Mouse (Mus musculus): ENCODE results near the gene Tent5d.

Tent5d gene

GRCm38 (mm10) chrX:107792290-107792689 is at the start of gene Tent5d:
Tent5d (plus strand) TSS chrX:107792590.
- no peak for DNase-seq (ENCODE audit: low spot score)

DNA sequence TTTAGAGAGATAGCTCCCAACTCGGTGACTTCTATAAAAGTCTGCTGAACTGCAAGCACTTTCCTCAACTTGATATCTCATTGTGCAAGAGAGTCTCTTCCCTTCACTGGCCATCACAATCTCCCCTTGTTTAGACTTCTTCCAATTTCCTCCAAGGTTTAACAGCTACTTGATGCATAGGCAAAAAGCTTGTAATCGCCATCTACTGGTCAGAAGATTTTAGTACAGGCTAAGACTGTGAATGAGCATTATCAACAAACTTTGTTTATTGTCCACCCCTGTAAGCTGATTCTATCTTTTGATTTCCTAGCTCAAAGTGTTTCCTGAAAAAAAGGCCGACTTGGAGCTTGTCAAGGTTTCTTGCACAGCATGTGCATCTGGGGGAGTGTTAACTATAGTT is 24.5 kb upstream of the Tent5d start:
- no peak for DNase-seq (ENCODE audit: low spot score)

DNA sequence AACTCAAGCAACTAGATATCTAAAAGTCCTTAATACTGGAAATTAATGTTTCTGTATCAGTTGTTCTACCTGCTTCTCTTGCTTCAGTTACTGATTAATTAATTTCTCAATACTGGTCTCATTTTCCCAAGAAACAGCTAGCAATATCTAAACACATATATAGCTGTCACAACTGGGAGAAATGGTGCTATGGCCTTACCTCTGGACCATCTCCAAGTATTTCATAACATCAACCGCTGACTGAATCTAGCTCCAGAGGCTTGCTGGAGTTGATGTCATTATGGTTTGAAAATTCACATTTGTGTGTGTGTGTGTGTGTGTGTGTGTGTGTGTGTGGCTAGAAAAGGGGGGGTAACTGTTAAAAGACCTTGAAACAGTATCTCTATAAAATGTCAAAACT is 2.3 kb upstream of the Tent5d start:
- DNase-seq (ENCODE audit: low spot score) = no peak

GRCm38 (mm10) chrX:107790750-107791493 is 1.5 kb upstream of the Tent5d start:
- DNase-seq (ENCODE audit: low spot score) = no peak

DNA sequence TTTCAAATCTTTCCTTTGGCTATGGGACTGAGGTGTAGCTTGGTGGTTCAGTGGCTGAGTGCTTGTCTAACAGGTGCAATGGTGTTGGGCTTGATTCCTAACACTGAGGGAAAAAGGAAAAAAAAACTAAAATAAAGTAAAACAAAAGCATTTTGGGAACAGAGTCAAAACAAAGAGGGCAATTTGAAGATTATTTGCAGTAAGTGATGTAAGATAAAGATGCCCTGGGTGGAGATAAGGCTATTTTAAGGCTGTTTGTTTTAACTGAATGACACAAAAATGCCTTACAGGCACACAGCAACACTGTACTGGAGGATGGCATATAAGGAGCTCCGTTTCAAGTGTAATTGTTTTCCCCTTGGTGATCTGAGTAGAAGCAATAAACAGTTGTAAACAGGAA is 3.4 kb downstream of the Tent5d start:
- DNase-seq (ENCODE audit: low spot score) = no peak

DNA sequence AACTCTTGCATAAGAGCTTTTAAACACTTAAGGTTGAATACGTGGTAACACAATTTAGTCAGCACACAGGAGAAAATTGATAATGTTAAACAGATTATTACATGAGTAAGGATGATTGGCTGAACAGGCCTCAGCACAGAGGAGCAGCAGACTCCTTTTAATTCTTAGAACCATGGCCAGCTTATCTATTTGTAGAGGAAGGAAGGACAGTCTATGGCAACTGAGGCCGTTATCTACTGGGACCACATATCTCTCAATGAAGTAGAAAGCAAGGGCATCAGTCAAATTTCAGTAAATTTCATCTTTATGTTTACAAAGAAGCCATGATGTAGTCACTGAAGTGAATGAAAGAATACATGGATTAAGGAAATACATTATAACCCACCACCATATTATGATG is 4.5 kb downstream of the Tent5d start:
- DNase-seq (ENCODE audit: low spot score) = no peak

DNA sequence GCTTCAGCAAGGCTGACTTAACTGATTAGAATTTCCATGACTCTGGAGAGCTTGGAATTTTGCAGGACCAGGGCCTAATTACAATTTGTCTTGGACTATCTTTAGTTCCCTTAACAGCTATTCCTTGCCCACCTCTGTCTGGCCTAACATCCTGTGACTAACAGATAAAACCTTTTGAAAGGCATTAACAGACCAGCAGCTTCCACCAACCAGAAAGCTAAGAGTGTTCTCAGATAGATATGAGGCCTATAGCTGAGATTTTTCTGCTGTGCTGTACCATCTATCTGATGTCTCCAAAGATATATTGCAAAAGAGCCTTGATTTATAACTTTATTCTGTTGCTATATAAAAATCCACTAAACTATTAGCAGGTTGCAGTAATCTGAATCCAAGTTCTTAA is 19.7 kb downstream of the Tent5d start:
- no peak for DNase-seq (ENCODE audit: low spot score)

DNA sequence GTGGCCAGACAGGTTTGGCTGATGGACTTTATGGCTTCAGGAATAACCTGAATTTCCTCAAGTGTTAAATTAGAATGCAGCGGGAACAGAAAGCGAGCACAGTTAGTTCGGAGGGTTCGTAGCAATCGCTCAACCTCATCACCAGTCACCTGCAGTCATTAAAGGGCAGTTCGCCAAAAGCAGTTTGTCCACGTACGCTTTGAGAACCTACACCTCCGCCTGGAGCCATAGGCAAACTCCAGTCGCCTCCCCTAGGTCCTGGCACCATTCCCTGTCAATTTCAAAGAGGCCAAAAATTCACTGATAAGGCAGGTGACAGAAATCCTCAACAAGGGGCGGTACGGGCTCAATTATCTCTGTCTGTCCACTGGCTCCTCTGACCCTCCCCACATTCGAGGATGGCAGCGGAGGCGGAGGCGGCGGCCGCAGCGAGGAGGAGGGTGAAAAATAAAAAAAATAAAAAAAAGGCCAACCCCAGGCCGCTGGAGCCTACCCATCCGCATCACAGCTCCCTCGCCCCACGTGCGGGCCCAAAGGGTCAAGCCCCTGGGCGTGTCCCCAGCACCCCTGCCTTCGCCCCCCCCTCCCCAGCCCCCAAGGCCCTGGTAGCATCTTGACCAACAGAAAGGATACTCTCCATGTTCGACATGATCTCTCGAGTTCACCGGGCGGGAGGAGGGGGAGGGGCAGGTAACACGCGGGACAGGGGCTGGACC is 23.3 kb downstream of the Tent5d start:
- peak; percentile 5 for DNase-seq (ENCODE audit: low spot score)

DNA sequence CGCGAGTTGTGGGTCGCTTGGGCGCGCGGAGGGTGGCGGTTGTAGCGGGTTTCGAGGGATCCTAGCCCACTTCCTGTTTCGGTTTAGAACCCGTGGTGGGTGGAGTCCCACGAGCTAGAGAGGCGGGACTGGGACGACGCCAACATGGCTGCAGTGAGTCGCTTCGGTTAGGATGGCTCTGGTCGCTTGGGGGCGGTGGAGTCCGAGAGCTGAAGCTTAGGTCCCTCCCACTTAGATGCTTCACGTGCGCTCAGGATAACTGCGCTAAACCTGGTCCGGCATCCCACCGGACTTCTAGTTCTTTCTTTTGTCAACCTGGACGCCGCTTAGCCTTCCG is 23.8 kb downstream of the Tent5d start, which contains the start of gene 2610002M06Rik:
TSS of gene 2610002M06Rik (minus strand) at position 117 of the 337 bp plus-strand sequence.
- DNase-seq (ENCODE audit: low spot score) = peak; percentile 83

- no peak for DNase-seq (ENCODE audit: low spot score)
Observed at GRCm38 (mm10) chrX:107816726-107817125, 24.3 kb downstream of the Tent5d start.

GRCm38 (mm10) chrX:107858165-107858564 is 65.8 kb downstream of the Tent5d start:
- DNase-seq (ENCODE audit: low spot score) = no peak
